Mouse (Mus musculus): ENCODE results near the gene Polr1d. TPM values are rescaled to one million over a fixed set of nuclear protein-coding genes. Genes with fewer than 3 reads are reported as not detected.

Gene Polr1d
- polyA plus RNA-seq, 1 experiment from 2014 or later, result 115 TPM

DNA sequence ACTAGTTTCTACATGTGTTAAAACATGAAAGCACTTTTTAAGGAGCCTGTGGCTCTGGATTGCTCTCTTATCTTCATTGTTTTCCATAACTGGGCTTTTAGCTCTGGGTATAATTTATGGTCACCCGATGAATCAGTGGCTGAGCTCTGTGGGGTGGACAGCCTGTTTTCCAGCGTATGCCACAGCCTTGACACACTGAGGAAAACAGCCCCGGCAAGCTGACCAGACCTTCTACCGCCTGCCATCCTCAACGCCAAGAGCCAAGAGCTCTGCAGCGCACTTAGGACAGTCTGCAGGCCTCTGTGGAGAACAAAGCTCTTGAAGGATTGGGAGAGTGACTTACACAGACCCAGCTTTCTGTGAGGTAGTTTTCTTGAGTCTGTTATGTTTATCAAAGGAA, 17.4 kb downstream of the Polr1d start:
- ATAC-seq, result no peak
- H3K4me3 ChIP-seq (replicated peaks; ENCODE audit: low read length), result no peak overlapping the region
- 0 out of 2 replicates have a peak, but pooled peaks cover 2% of the 10 kb centered on the region for H3K4me1 ChIP-seq (replicated peaks; ENCODE audit: control insufficient read depth, insufficient read depth, low read length)
- no peaks in the 10 kb centered on the region for H3K36me3 ChIP-seq (ENCODE audit: control insufficient read depth, insufficient read depth)
- H3K27ac ChIP-seq (ENCODE audit: low read length), result no peak overlapping the region
- no peaks in the 10 kb centered on the region for H3K9me3 ChIP-seq (ENCODE audit: control insufficient read depth, low read length)
- H3K27me3 ChIP-seq (replicated peaks; ENCODE audit: control insufficient read depth, insufficient read depth, low read length), result no peaks in the 10 kb centered on the region
- 91% methylated on average over 6 of the region's 6 CpGs for WGBS
- no peak overlapping the region for H3K9ac ChIP-seq (replicated peaks; ENCODE audit: low read depth, low read length)
- H3K4me2 ChIP-seq (ENCODE audit: low read length), result no peak overlapping the region

DNA sequence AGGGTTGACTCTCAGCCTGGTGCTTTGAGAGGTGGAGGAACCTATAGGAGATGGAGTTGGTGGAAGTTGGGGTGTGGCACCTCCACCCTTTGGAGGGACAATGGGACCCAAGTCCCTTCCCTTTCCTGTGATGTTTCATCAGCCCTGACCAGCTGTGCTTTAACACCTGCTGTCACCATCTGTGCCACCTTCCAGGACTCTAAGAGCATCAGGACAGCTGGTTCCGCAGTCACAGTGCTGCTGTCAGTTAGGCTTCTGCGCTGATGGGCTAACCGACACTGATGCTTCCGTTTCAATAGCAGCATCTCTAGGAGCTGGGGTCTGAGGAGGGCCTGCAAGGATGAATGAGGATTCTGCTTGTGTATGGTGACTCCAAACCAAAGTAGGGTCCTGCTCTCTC, 19.7 kb downstream of the Polr1d start:
- no peak for ATAC-seq
- 97% methylated on average over 4 of the region's 4 CpGs for WGBS

DNA sequence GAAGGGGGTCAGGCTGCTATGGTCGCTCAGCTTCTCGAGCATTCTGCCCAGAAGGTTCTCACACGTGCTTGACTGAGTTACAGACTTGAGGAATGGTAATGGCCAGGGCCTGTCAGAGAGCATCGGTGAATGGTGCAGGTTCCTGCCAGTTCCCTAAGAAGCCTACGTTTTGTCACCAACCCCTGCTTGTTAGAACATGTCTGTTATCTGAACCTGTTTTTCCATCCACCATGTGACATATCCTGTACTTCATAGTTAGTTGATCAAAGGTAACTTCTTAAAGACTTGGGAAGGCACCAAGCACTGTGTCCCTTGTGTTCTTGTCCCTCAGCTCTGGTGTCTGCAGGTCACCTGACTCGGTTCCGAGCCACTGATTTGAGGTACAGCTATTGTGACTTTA, 21.8 kb downstream of the Polr1d start:
- no peak overlapping the region for H3K27ac ChIP-seq (ENCODE audit: low read length)
- H3K4me3 ChIP-seq (replicated peaks; ENCODE audit: low read length), result no peak overlapping the region
- 90% methylated on average over 7 of the region's 7 CpGs for WGBS
- H3K27me3 ChIP-seq (replicated peaks; ENCODE audit: control insufficient read depth, insufficient read depth, low read length), result no peaks in the 10 kb centered on the region
- H3K9me3 ChIP-seq (ENCODE audit: control insufficient read depth, low read length), result no peaks in the 10 kb centered on the region
- no peak overlapping the region for H3K9ac ChIP-seq (replicated peaks; ENCODE audit: low read depth, low read length)
- no peaks in the 10 kb centered on the region for H3K4me1 ChIP-seq (replicated peaks; ENCODE audit: control insufficient read depth, insufficient read depth, low read length)
- no peak overlapping the region for H3K4me2 ChIP-seq (ENCODE audit: low read length)
- ATAC-seq, result no peak
- no peaks in the 10 kb centered on the region for H3K36me3 ChIP-seq (ENCODE audit: control insufficient read depth, insufficient read depth)

More for the DNA sequence above, 19.7 kb downstream of the Polr1d start:
- Histone ChIP-seq H3K9me3 (ENCODE audit: control insufficient read depth, low read length) (no peaks in the 10 kb centered on the region), H3K27me3 (replicated peaks; ENCODE audit: control insufficient read depth, insufficient read depth, low read length) (no peaks in the 10 kb centered on the region), H3K4me1 (replicated peaks; ENCODE audit: control insufficient read depth, insufficient read depth, low read length) (0 out of 2 replicates have a peak, but pooled peaks cover under 1% of the 10 kb centered on the region), H3K36me3 (ENCODE audit: control insufficient read depth, insufficient read depth) (no peaks in the 10 kb centered on the region), H3K27ac (ENCODE audit: low read length) (no peak overlapping the region), H3K9ac (replicated peaks; ENCODE audit: low read depth, low read length) (no peak overlapping the region), H3K4me2 (ENCODE audit: low read length) (no peak overlapping the region), H3K4me3 (replicated peaks; ENCODE audit: low read length) (no peak overlapping the region)

DNA sequence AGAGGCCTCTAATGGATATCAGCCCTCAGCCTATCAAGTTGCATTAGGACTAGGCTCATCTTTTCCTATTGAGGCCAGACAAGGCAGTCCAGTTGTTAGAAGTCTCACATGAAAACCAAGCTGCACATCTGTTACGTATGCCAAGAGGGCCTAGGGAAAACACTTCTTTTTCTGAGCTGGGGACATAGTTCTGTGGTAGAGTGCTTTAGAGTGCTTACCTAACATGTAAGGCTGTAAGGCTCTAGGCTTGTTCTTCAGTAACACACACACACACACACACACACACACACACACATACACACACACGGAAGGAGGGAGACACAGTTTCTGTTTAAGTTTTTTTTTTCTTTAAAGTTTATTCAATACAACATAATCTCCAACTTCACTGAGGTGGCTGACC, 23.3 kb downstream of the Polr1d start:
- no peaks in the 10 kb centered on the region for H3K4me1 ChIP-seq (replicated peaks; ENCODE audit: control insufficient read depth, insufficient read depth, low read length)
- no peak overlapping the region for H3K4me3 ChIP-seq (replicated peaks; ENCODE audit: low read length)
- no peaks in the 10 kb centered on the region for H3K9me3 ChIP-seq (ENCODE audit: control insufficient read depth, low read length)
- H3K4me2 ChIP-seq (ENCODE audit: low read length), result no peak overlapping the region
- no peaks in the 10 kb centered on the region for H3K27me3 ChIP-seq (replicated peaks; ENCODE audit: control insufficient read depth, insufficient read depth, low read length)
- no peak for ATAC-seq
- 87% methylated on average over 2 of the region's 2 CpGs for WGBS
- H3K27ac ChIP-seq (ENCODE audit: low read length), result no peak overlapping the region
- no peaks in the 10 kb centered on the region for H3K36me3 ChIP-seq (ENCODE audit: control insufficient read depth, insufficient read depth)
- H3K9ac ChIP-seq (replicated peaks; ENCODE audit: low read depth, low read length), result no peak overlapping the region

DNA sequence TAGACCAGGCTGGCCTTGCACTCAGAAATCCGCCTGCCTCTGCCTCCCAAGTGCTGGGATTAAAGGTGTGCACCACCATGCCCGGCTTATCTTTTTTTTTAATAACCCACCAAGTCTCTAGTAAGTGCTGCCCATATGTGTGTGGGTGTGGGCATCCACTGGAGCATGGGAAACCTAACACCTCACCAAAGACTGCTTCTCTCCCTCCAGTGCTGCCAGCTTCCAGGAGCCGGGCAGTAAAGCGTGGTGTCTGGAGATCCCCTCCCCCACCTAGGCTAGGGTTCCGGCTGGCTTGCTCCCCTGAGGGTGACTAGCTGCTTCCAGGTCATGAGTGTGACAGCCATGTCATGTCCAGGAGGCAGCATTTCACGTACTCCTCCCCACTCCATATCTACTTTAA, 25.4 kb downstream of the Polr1d start:
- H3K4me1 ChIP-seq (replicated peaks; ENCODE audit: control insufficient read depth, insufficient read depth, low read length), result no peaks in the 10 kb centered on the region
- H3K27me3 ChIP-seq (replicated peaks; ENCODE audit: control insufficient read depth, insufficient read depth, low read length), result no peaks in the 10 kb centered on the region
- no peak overlapping the region for H3K27ac ChIP-seq (ENCODE audit: low read length)
- H3K36me3 ChIP-seq (ENCODE audit: control insufficient read depth, insufficient read depth), result no peaks in the 10 kb centered on the region
- no peaks in the 10 kb centered on the region for H3K9me3 ChIP-seq (ENCODE audit: control insufficient read depth, low read length)
- ATAC-seq, result no peak
- no peak overlapping the region for H3K4me2 ChIP-seq (ENCODE audit: low read length)
- 93% methylated on average over 6 of the region's 6 CpGs for WGBS
- no peak overlapping the region for H3K4me3 ChIP-seq (replicated peaks; ENCODE audit: low read length)
- H3K9ac ChIP-seq (replicated peaks; ENCODE audit: low read depth, low read length), result no peak overlapping the region

DNA sequence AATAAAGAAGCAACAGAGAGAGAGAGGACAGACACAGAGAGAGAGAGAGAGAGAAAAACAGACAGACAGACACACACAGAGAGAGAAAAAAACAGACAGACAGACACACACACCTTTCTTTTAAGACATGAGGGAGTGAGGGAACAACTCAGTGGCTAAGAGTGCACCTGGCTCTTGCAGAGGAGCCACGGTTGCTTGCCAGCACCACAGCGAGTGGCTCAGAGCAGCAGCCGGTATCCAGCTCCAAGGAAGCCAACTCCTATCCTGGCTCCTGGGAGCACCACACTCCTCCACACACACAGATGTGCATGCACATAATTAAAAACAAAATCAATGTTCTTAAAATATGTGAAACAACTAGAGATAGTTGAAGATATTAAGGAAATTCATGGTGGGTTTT, 30.4 kb downstream of the Polr1d start:
- no peaks in the 10 kb centered on the region for H3K27me3 ChIP-seq (replicated peaks; ENCODE audit: control insufficient read depth, insufficient read depth, low read length)
- no peak for ATAC-seq
- H3K36me3 ChIP-seq (ENCODE audit: control insufficient read depth, insufficient read depth), result peaks cover 4% of the 10 kb centered on the region; the same call in 1 of the 2 replicates
- no peak overlapping the region for H3K4me3 ChIP-seq (replicated peaks; ENCODE audit: low read length)
- H3K4me2 ChIP-seq (ENCODE audit: low read length), result no peak overlapping the region
- H3K9me3 ChIP-seq (ENCODE audit: control insufficient read depth, low read length), result no peaks in the 10 kb centered on the region
- no peak overlapping the region for H3K27ac ChIP-seq (ENCODE audit: low read length)
- no peak overlapping the region for H3K9ac ChIP-seq (replicated peaks; ENCODE audit: low read depth, low read length)
- 78% methylated on average over 3 of the region's 3 CpGs for WGBS
- no peaks in the 10 kb centered on the region for H3K4me1 ChIP-seq (replicated peaks; ENCODE audit: control insufficient read depth, insufficient read depth, low read length)

DNA sequence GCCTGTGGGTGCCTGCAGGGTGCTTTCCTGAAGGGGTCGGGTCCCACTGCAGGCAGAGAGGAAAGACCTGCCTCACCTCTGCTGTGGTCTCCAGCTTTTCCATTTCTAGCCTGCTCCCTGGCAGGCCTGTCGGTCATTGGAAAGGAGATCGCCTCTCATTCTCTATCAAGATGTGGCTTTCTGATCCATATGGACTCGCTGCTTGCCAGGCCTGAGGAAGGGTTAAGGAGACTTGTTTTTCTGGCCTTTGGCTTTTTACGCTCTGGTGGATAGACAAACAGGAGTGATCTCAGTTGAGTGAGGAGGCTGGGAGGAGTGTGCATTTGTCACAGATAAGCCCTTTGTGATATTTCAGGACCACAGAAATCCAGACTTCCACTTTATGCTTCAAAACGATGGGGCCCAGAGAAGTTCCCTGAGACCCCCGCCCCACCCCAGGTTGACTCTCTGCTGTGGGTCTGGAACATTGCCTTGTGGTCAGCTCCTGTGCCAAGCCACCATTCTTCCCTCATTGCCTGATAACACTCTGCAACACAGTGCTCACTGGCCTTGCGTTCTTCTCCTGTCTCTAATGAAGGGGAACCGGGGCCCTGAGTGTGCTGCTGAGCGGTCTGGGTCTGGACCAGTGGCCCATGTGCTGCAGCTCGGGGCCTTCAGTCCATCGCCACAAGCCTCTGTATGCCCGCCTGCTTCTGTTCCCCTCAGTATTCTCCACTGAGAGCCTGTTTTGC, 32.2 kb downstream of the Polr1d start:
- no peaks in the 10 kb centered on the region for H3K4me1 ChIP-seq (replicated peaks; ENCODE audit: control insufficient read depth, insufficient read depth, low read length)
- no peaks in the 10 kb centered on the region for H3K27me3 ChIP-seq (replicated peaks; ENCODE audit: control insufficient read depth, insufficient read depth, low read length)
- ATAC-seq, result no peak
- 93% methylated on average over 13 of the region's 13 CpGs for WGBS
- H3K4me3 ChIP-seq (replicated peaks; ENCODE audit: low read length), result no peak overlapping the region
- peaks cover 8% of the 10 kb centered on the region for H3K36me3 ChIP-seq (ENCODE audit: control insufficient read depth, insufficient read depth)
- H3K27ac ChIP-seq (ENCODE audit: low read length), result no peak overlapping the region
- no peaks in the 10 kb centered on the region for H3K9me3 ChIP-seq (ENCODE audit: control insufficient read depth, low read length)
- H3K9ac ChIP-seq (replicated peaks; ENCODE audit: low read depth, low read length), result no peak overlapping the region
- H3K4me2 ChIP-seq (ENCODE audit: low read length), result no peak overlapping the region

DNA sequence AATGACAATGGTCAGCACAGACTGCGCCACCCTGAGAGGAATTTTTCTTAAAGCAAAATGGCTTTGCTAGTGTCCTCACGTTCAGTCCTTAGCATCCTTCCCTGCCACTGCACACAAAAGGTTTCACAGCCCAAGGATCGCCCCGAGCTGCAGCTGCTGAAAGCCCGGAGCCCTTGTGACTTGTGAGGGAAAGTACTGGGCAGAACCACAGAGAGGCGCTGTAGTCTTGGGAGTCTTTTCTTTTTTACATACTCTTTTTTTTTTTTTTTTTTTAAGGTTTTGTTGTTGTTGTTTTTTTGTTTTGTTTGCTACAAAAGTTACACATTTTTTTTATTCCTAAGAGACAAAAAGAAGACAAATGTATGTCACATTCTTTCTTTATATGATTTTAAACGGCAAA, 37.9 kb downstream of the Polr1d start:
- no peak for ATAC-seq
- 73% methylated on average over 7 of the region's 7 CpGs for WGBS
- no peak overlapping the region for H3K9ac ChIP-seq (replicated peaks; ENCODE audit: low read depth, low read length)

DNA sequence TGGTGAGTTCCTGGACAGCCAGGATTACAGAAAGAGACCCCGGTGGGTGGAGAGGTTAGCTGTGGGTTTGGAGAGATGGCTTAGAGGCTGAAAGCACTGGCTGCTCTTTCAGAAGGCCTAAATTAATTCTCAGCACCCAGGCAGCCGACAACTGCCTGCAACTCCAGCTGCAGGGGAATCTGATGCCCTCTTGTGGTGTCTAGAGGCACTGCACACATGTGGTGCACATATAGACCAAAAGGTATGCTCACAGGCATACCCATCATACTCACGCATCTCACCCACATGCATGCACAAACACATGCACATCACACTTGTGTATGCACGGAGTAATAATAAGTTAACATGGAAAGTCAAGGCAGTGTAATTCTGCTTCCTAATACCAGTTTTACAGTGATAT, 38.8 kb downstream of the Polr1d start:
- WGBS, result 95% methylated on average over 4 of the region's 4 CpGs
- no peak overlapping the region for H3K9ac ChIP-seq (replicated peaks; ENCODE audit: low read depth, low read length)

More for the DNA sequence above, 37.9 kb downstream of the Polr1d start:
- H3K4me3 ChIP-seq (replicated peaks; ENCODE audit: low read length), result no peak overlapping the region
- no peaks in the 10 kb centered on the region for H3K4me1 ChIP-seq (replicated peaks; ENCODE audit: control insufficient read depth, insufficient read depth, low read length)
- peaks cover 3% of the 10 kb centered on the region; the same call in 1 of the 2 replicates for H3K9me3 ChIP-seq (ENCODE audit: control insufficient read depth, low read length)
- no peak overlapping the region for H3K4me2 ChIP-seq (ENCODE audit: low read length)
- no peak overlapping the region for H3K27ac ChIP-seq (ENCODE audit: low read length)
- peaks cover 8% of the 10 kb centered on the region for H3K36me3 ChIP-seq (ENCODE audit: control insufficient read depth, insufficient read depth)
- no peaks in the 10 kb centered on the region for H3K27me3 ChIP-seq (replicated peaks; ENCODE audit: control insufficient read depth, insufficient read depth, low read length)

More for the DNA sequence above, 38.8 kb downstream of the Polr1d start:
- H3K4me1 ChIP-seq (replicated peaks; ENCODE audit: control insufficient read depth, insufficient read depth, low read length), result no peaks in the 10 kb centered on the region
- H3K4me3 ChIP-seq (replicated peaks; ENCODE audit: low read length), result no peak overlapping the region
- H3K27ac ChIP-seq (ENCODE audit: low read length), result no peak overlapping the region
- H3K36me3 ChIP-seq (ENCODE audit: control insufficient read depth, insufficient read depth), result peaks cover 8% of the 10 kb centered on the region
- no peak overlapping the region for H3K4me2 ChIP-seq (ENCODE audit: low read length)
- peaks cover 3% of the 10 kb centered on the region; the same call in 1 of the 2 replicates for H3K9me3 ChIP-seq (ENCODE audit: control insufficient read depth, low read length)
- no peaks in the 10 kb centered on the region for H3K27me3 ChIP-seq (replicated peaks; ENCODE audit: control insufficient read depth, insufficient read depth, low read length)
- no peak for ATAC-seq
